Mouse (Mus musculus) testis, adult 2 months (tissue): Measurements from ENCODE around the gene 4930449I24Rik. TPM values are rescaled to one million over a fixed set of nuclear protein-coding genes. Genes with fewer than 3 reads are reported as not detected.
"Not testable (repeated sequence)": the region's sequence is repeated elsewhere in the genome, so short reads cannot be mapped to it uniquely, and the experiment has no call there.

Experiments used
- H3K27ac ChIP-seq: fragments of 200-500 bp; 2 replicates; pipeline ENCODE4 v1.5.1; 2012; ENCODE audit warnings: low read depth, low read length; ENCODE audit not compliant: control insufficient read depth, insufficient read depth
- H3K27me3 ChIP-seq: fragments of 200-500 bp; 2 replicates; pipeline ENCODE4 v1.6.1; 2012; ENCODE audit warnings: mild to moderate bottlenecking, low read length, moderate library complexity; ENCODE audit not compliant: control insufficient read depth, insufficient read depth
- H3K36me3 ChIP-seq: fragments of 200-500 bp; 2 replicates; pipeline ENCODE4 v1.6.1; 2012; ENCODE audit warnings: mild to moderate bottlenecking, low read length; ENCODE audit not compliant: control insufficient read depth, insufficient read depth
- H3K4me1 ChIP-seq: fragments of 200-500 bp; 2 replicates; pipeline ENCODE4 v1.6.1; 2012; ENCODE audit warnings: low read length; ENCODE audit not compliant: control insufficient read depth, insufficient read depth
- H3K4me3 ChIP-seq: fragments of 200-500 bp; 2 replicates; pipeline ENCODE4 v1.5.1; 2012; ENCODE audit warnings: low read depth, mild to moderate bottlenecking, low read length, moderate library complexity, mixed read lengths; ENCODE audit not compliant: control insufficient read depth
- CTCF ChIP-seq: fragments of 200-500 bp; IDR thresholded peaks from 2 replicates; pipeline ENCODE4 v1.5.1; 2012; ENCODE audit warnings: low read depth, mild to moderate bottlenecking, inconsistent platforms, low read length, moderate library complexity; ENCODE audit not compliant: control insufficient read depth, insufficient read depth, insufficient replicate concordance
- POLR2A ChIP-seq: fragments of 200-500 bp; IDR thresholded peaks from 2 replicates; pipeline ENCODE4 v1.6.1; 2012; ENCODE audit warnings: low read depth, mild to moderate bottlenecking, inconsistent platforms, low read length, moderate library complexity; ENCODE audit not compliant: control insufficient read depth
- polyA plus RNA-seq: library from polyadenylated mRNA; depleted of rRNA; stranded (reverse); fragments of >200 nt; gene quantifications from 2 replicates; pipeline ENCODE4 v1.2.3, GENCODE M21; 2012; rRNA removed

4930449I24Rik gene
- 35.5 and 37.4 TPM in 2 replicates for polyA plus RNA-seq

DNA sequence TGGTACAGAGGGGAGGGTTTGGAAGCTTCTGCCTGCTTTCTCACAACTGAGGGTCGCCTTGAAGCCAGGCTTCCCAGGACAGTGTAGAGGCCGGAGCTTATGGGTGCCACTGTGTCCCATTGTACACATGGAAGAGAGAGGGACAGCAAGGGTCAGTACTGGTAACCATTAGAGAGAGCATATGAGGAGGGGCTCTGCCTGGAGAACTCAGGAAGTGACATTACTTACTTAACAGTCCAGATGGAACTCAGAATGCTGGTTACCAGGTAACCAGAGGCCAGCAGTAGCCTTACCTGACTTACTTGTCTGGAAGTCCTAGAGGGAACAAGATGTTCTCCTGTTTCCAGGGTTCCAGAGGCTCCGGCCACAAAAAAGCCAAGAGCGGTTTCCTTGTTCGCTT lies at the start of gene 4930449I24Rik:
TSS of gene 4930449I24Rik (plus strand) at position 301 of the 400 bp plus-strand sequence.
- not testable (repeated sequence) for H3K36me3 ChIP-seq, H3K4me1 ChIP-seq, H3K27me3 ChIP-seq, H3K27ac ChIP-seq
- H3K4me3 ChIP-seq: peak within 1 kb of the TSS; percentile 17; the same call in 1 of the 2 replicates

DNA sequence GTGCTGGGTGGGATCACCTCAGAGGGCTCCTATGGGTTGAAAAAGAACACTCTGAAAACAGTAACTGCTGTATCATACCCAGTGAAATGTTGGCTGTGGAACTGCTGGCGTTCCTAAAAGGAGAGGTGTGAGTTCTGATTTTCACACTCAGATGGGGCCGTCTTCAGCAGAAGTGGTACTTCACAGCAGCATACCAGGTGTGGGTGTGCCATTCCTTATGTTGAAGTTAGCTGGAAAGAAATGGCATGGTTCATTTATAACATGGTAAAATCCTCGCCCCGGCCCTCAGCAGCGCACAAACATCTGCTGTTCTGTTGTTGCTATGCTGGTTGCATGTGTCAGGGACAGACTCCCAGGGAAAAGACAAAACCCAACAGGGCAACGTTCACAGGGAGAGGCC lies 48.6 kb upstream of the 4930449I24Rik start:
- H3K4me3 ChIP-seq: no peak overlapping the region
- H3K4me1 ChIP-seq: no peaks in the 10 kb centered on the region
- H3K27me3 ChIP-seq: no peaks in the 10 kb centered on the region
- no peak overlapping the region for H3K27ac ChIP-seq
- no peaks in the 10 kb centered on the region for H3K36me3 ChIP-seq
- TF ChIP-seq CTCF (no peak), POLR2A (no peak)

DNA sequence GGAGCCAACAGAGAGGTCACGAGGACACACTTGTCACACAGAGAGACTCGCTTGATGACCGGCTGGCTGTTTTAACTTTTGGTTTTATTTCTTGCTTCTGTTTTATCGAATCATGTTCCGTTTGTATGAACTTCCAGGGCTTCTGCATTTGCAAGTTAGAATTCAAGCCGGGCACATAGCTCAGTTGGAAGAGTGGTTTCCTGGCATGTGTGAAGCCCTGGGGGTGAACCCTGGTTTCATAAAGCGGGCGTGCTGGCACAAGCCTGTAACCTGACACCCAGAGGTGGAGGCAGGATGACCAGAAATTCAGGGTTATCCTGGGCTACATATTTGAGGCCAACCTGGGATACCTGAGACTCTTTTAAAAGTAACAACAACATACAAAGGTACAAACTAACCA lies 40.6 kb upstream of the 4930449I24Rik start:
- Histone ChIP-seq H3K4me1 (no peaks in the 10 kb centered on the region), H3K36me3 (no peaks in the 10 kb centered on the region), H3K27ac (no peak overlapping the region), H3K4me3 (no peak overlapping the region), H3K27me3 (no peaks in the 10 kb centered on the region)
- TF ChIP-seq CTCF (no peak), POLR2A (no peak)

DNA sequence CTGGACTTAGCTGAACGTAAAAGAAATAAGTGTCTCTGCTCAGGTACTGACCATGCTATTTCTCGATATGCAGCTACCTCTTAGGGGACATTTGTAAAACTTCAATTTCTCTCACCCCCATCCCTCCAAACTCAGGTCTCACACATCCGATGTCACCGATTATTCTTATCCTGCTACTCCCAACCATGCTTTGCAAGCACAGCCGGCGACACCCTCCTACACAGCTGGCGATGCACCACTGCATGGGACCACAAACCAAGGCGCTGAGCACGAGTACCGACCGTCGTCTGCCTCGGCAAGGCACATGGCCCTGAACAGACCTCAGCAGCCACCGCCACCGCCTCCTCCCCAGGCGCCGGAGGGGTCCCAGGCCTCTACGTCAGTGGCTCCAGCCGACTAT lies 35.5 kb upstream of the 4930449I24Rik start:
- no peak overlapping the region for H3K27ac ChIP-seq
- no peaks in the 10 kb centered on the region for H3K36me3 ChIP-seq
- H3K4me1 ChIP-seq: no peaks in the 10 kb centered on the region
- TF ChIP-seq CTCF (no peak), POLR2A (no peak)
- no peaks in the 10 kb centered on the region for H3K27me3 ChIP-seq
- no peak overlapping the region for H3K4me3 ChIP-seq

DNA sequence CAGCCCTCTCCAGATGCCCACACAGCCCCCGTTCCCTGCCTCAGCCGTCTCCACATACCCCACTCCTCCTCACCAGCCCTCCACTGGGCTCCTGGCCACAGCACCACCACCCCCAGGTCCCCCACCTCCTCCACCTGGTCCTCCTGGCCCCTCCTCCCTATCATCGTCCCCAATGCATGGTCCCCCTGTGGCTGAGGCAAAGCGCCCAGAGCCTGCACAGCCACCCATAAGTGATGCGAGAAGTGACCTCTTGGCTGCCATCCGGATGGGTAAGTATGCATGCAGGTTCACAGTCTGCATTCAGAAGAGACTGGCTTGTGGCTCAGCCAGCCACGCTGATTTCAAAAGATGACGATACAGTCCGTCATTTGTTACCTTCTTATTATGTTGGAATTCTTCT lies 33.9 kb upstream of the 4930449I24Rik start:
- Histone ChIP-seq H3K27me3 (no peaks in the 10 kb centered on the region), H3K27ac (no peak overlapping the region), H3K36me3 (no peaks in the 10 kb centered on the region), H3K4me3 (no peak overlapping the region), H3K4me1 (no peaks in the 10 kb centered on the region)
- no peak for TF ChIP-seq POLR2A
- TF ChIP-seq CTCF: no peak

DNA sequence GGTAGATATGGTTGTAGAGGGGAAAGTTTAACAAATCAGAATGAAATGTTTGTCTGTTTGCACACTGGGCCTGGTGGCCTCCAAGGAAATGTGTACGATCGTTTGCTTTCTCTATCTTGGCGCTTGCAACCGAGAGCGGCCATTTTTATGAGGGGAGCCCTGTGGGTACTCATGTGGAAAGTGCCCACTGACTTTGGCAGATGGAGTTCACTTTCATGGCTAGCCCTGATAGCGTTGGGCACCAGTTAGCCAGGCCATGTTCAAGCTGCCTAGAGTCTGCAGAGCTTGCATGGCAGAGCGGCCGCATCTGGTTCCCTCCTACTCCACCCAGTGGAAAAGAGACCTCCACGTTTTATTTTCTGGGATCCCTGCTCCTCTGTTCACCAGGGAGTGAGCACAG lies 31.4 kb upstream of the 4930449I24Rik start:
- TF ChIP-seq CTCF (no peak), POLR2A (no peak)
- Histone ChIP-seq H3K27me3 (no peaks in the 10 kb centered on the region), H3K36me3 (no peaks in the 10 kb centered on the region), H3K27ac (no peak overlapping the region), H3K4me3 (no peak overlapping the region), H3K4me1 (no peaks in the 10 kb centered on the region)

DNA sequence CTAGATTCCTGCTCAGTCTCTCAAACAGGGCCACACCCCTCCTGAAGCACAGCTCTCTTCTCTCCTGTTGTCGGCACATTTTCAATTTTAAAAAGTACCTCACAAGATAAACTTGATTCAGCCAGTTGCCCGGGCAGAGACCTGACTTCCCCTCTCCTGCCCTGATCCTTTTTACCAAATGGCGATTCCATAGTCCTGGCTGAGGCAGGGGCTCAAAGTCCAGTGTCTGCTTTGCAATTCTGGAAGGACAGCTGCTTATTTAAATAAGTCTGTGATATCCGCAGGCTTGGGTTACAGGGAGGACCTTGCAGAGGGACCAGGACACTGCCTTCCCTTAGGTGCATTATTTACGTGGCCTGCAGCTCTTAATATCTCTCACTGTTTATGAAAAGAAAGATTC lies 30.9 kb upstream of the 4930449I24Rik start:
- no peak for TF ChIP-seq CTCF
- Histone ChIP-seq H3K4me3 (no peak overlapping the region), H3K4me1 (no peaks in the 10 kb centered on the region), H3K27me3 (no peaks in the 10 kb centered on the region), H3K36me3 (no peaks in the 10 kb centered on the region), H3K27ac (no peak overlapping the region)

DNA sequence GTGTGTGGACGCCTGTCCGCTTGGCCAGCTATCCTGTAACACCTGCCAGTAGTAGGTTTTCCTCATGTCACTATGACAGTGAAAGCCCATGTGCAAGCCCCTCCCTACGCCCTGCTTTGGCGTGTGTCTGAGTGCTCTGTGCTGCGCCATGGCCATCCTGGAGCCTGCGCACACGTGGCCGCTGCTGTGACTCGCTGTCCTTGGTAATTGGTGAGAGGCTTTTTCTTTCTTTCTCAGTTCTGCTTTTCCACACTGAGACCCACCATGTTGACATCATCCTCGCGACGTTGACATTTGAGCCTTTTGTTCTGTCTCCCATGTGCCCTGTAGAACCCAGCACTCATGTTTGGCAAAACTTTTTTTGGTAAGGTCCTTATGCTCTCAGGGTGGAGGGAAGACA lies 30.4 kb upstream of the 4930449I24Rik start:
- H3K36me3 ChIP-seq: no peaks in the 10 kb centered on the region
- TF ChIP-seq CTCF (no peak), POLR2A (no peak)

DNA sequence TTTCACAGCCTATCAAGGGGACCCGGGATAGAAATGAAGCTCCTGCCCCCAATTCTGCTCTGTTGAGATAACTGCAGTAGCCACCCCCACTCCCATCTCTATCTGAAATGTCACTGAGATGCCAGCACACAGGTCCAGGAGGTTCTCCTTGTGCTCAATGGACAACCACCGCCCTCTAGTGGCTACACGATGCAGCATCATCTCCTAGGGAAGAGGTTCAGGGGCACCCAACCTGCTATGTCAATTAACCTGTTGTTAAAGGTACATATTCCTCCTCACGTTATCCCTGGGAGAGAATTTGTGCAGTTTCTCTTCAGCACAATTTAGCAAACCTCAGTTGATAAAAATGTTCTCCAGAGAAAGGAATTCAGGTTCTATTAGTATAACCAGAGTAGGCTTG lies 22.6 kb upstream of the 4930449I24Rik start:
- H3K4me1 ChIP-seq, H3K36me3 ChIP-seq, H3K4me3 ChIP-seq, H3K27me3 ChIP-seq, H3K27ac ChIP-seq: not testable (repeated sequence)
- peak; percentile 36; the same call in 1 of the 2 replicates for TF ChIP-seq CTCF

More for the DNA sequence above, 30.4 kb upstream of the 4930449I24Rik start:
- H3K4me1 ChIP-seq: no peaks in the 10 kb centered on the region
- no peak overlapping the region for H3K27ac ChIP-seq
- H3K27me3 ChIP-seq: no peaks in the 10 kb centered on the region
- no peak overlapping the region for H3K4me3 ChIP-seq

DNA sequence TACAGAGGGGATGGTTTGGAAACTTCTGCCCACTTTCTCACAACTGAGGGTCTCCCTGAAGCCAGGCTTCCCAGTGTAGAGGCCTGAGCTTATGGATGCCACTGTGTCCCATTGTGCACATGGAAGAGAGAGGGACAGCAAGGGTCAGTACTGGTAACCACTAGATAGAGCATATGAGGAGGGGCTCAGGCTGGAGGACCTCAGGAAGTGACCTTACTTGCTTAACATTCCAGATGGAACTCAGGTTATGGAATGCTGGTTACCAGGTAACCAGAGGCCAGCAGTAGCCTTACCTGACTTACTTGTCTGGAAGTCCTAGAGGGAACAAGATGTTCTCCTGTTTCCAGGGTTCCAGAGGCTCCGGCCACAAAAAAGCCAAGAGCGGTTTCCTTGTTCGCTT lies 20.5 kb upstream of the 4930449I24Rik start, which contains the start of gene Gm6408:
TSS of gene Gm6408 (plus strand) at position 301 of the 400 bp plus-strand sequence.
- not testable (repeated sequence) for H3K4me1 ChIP-seq, H3K27ac ChIP-seq, H3K27me3 ChIP-seq, H3K36me3 ChIP-seq
- H3K4me3 ChIP-seq: peak within 1 kb of the TSS; percentile 45

DNA sequence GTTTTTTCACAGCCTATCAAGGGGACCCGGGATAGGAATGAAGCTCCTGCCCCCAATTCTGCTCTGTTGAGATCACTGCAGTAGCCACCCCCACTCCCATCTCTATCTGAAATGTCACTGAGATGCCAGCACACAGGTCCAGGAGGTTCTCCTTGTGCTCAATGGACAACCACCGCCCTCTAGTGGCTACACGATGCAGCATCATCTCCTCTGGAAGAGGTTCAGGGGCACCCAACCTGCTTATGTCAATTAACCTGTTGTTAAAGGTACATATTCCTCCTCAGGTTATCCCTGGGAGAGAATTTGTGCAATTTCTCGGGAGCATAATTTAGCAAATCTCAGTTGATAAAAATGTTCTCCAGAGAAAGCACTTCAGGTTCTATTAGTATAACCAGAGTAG lies 13.2 kb upstream of the 4930449I24Rik start:
- not testable (repeated sequence) for H3K4me3 ChIP-seq, H3K27me3 ChIP-seq, H3K4me1 ChIP-seq, H3K36me3 ChIP-seq, H3K27ac ChIP-seq

DNA sequence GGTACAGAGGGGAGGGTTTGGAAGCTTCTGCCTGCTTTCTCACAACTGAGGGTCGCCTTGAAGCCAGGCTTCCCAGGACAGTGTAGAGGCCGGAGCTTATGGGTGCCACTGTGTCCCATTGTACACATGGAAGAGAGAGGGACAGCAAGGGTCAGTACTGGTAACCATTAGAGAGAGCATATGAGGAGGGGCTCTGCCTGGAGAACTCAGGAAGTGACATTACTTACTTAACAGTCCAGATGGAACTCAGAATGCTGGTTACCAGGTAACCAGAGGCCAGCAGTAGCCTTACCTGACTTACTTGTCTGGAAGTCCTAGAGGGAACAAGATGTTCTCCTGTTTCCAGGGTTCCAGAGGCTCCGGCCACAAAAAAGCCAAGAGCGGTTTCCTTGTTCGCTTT lies 11.1 kb upstream of the 4930449I24Rik start, which contains the start of gene Gm6370:
TSS of gene Gm6370 (plus strand) at position 301 of the 400 bp plus-strand sequence.
- not testable (repeated sequence) for H3K4me3 ChIP-seq, H3K27ac ChIP-seq, H3K4me1 ChIP-seq, H3K27me3 ChIP-seq, H3K36me3 ChIP-seq
